Mouse (Mus musculus): ENCODE results near the gene Cpa5. TPM values are rescaled to one million over a fixed set of nuclear protein-coding genes. Genes with fewer than 3 reads are reported as not detected.

The Cpa5 gene
- polyA plus RNA-seq, 1 experiment from 2014 or later, result not detected

DNA sequence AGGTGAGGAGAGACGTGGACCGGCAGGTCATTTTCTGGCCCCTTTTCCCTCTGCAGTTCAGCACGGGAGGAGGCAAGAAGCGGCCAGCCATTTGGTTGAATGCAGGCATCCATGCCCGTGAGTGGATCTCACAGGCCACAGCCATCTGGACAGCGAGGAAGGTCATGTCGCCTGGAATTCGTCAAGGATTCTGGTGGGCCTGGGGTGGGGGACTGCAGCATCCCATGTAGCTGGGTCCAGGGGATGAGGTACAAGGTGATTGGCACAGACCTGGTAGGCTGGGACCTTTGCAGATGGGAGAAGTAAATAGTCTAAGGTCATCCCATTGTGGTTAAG lies 30.0 kb upstream of the Cpa5 start:
- WGBS, result 38% methylated on average over 8 of the region's 8 CpGs
- ATAC-seq (ENCODE audit: low FRiP score), result 0 out of 2 replicates have a peak, but pooled peaks have one; percentile 21
- H3K27me3 ChIP-seq, result no peaks in the 10 kb centered on the region
- H3K4me2 ChIP-seq, result 0 out of 2 replicates have a peak overlapping the region, but pooled peaks have one; percentile 7
- no peaks in the 10 kb centered on the region for H3K36me3 ChIP-seq
- peaks cover 27% of the 10 kb centered on the region for H3K4me1 ChIP-seq (replicated peaks)
- peak overlapping the region; percentile 71 for H3K27ac ChIP-seq
- H3K4me3 ChIP-seq, result no peak overlapping the region
- no peak overlapping the region for H3K9ac ChIP-seq
- no peaks in the 10 kb centered on the region for H3K9me3 ChIP-seq

- peak; percentile 55; the same call in 1 of the 2 replicates for ATAC-seq (ENCODE audit: low FRiP score)
Measured at GRCm38 (mm10) chr6:30586886-30587442, 23.8 kb upstream of the Cpa5 start.

GRCm38 (mm10) chr6:30589819-30590218 lies 21.0 kb upstream of the Cpa5 start:
- Histone ChIP-seq H3K4me1 (replicated peaks) (peaks cover 27% of the 10 kb centered on the region), H3K36me3 (no peaks in the 10 kb centered on the region), H3K9me3 (no peaks in the 10 kb centered on the region), H3K27me3 (no peaks in the 10 kb centered on the region), H3K27ac (no peak overlapping the region), H3K4me3 (no peak overlapping the region), H3K9ac (no peak overlapping the region), H3K4me2 (no peak overlapping the region)
- no peak for ATAC-seq (ENCODE audit: low FRiP score)
- WGBS, result 65% methylated on average over 2 of the region's 2 CpGs

More at GRCm38 (mm10) chr6:30586886-30587442, 23.8 kb upstream of the Cpa5 start:
- H3K4me3 ChIP-seq, result no peak overlapping the region
- H3K36me3 ChIP-seq, result no peaks in the 10 kb centered on the region
- H3K4me1 ChIP-seq (replicated peaks), result peaks cover 18% of the 10 kb centered on the region; the same call in 1 of the 2 replicates
- H3K9me3 ChIP-seq, result no peaks in the 10 kb centered on the region
- WGBS, result 69% methylated on average over 7 of the region's 7 CpGs
- no peak overlapping the region for H3K9ac ChIP-seq
- H3K4me2 ChIP-seq, result no peak overlapping the region
- no peaks in the 10 kb centered on the region for H3K27me3 ChIP-seq
- H3K27ac ChIP-seq, result peak overlapping the region; percentile 25; the same call in 1 of the 2 replicates

- Histone ChIP-seq H3K9me3 (no peaks in the 10 kb centered on the region), H3K27me3 (no peaks in the 10 kb centered on the region)
- WGBS, result 73% methylated on average over 5 of the region's 5 CpGs
Measured at GRCm38 (mm10) chr6:30591851-30592404, 18.9 kb upstream of the Cpa5 start.

DNA sequence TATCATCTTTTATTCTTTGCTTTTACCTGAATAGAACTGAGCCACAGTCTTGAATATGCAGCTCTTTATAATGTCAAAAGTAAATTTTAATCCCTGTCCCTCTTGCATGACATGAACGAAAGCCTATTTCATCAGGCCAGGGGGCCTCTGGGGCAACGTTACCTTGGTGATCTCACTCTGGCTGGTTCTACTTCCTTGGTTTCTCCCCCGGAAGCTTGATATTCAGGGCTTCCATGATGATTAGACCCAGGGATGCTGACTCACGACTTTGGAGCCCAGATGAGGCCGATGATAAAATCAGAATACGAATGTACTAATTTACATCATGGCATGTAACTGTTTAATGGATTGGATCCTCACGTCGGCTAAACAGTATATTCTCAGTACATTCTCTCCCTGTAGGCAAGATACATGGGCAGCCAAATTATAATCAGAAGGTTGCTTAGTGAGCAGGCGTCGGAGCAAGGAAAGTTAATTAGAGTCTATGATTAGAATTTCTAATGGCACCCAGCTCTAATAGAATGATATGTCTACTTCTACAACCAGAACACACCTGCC lies 18.3 kb upstream of the Cpa5 start:
- peak; percentile 43; the same call in 1 of the 2 replicates for ATAC-seq (ENCODE audit: low FRiP score)
- H3K9ac ChIP-seq, result no peak overlapping the region
- no peaks in the 10 kb centered on the region for H3K27me3 ChIP-seq
- H3K4me3 ChIP-seq, result no peak overlapping the region
- no peaks in the 10 kb centered on the region for H3K36me3 ChIP-seq
- peaks cover 32% of the 10 kb centered on the region for H3K4me1 ChIP-seq (replicated peaks)
- no peaks in the 10 kb centered on the region for H3K9me3 ChIP-seq
- 36% methylated on average over 10 of the region's 10 CpGs for WGBS
- no peak overlapping the region for H3K4me2 ChIP-seq
- H3K27ac ChIP-seq, result peak overlapping the region; percentile 72

More at GRCm38 (mm10) chr6:30591851-30592404, 18.9 kb upstream of the Cpa5 start:
- Histone ChIP-seq H3K4me1 (replicated peaks) (peaks cover 36% of the 10 kb centered on the region), H3K4me3 (no peak overlapping the region), H3K4me2 (no peak overlapping the region), H3K36me3 (no peaks in the 10 kb centered on the region), H3K27ac (peak overlapping the region; percentile 72), H3K9ac (no peak overlapping the region)
- no peak for ATAC-seq (ENCODE audit: low FRiP score)

GRCm38 (mm10) chr6:30594364-30594763 lies 16.4 kb upstream of the Cpa5 start:
- Histone ChIP-seq H3K4me2 (no peak overlapping the region), H3K36me3 (no peaks in the 10 kb centered on the region), H3K9ac (no peak overlapping the region), H3K9me3 (no peaks in the 10 kb centered on the region), H3K4me1 (replicated peaks) (peaks cover 30% of the 10 kb centered on the region), H3K27me3 (no peaks in the 10 kb centered on the region), H3K4me3 (no peak overlapping the region), H3K27ac (0 out of 2 replicates have a peak overlapping the region, but pooled peaks have one; percentile 3)
- WGBS, result 73% methylated on average over 7 of the region's 7 CpGs
- ATAC-seq (ENCODE audit: low FRiP score), result no peak

DNA sequence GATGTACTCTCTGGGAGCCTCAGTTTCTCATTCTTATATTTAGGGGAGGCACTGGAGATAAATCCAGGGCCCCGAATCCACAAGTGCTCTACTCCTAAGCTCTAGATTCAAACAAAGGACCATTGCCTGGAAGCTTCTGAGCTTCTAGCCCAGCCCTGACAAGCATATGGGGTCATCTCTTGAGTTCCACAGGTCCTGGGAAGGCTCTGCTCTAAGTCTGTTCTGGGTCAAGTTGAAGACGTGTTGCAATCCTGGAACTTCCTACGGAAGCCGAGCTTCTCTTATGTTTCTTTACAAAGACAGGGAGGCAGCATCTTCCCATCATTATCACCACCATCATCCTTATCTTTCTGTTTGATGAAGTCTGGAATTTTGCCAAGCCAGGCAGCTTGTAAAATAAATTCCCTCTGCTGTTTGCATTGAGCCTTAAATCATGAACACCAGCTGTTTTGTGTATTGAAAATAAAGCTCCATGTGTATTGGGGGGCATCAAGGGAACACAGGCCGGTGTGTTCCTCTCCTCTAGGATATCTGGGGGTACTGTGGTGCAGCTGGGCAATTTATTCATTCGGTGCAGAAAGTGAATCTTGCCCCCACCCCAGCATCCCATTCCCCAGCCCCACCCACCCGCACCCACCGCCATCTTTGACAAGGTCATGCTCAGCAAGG lies 14.4 kb upstream of the Cpa5 start:
- Histone ChIP-seq H3K9ac (no peak overlapping the region), H3K27ac (peak overlapping the region; percentile 35), H3K27me3 (no peaks in the 10 kb centered on the region), H3K4me3 (no peak overlapping the region), H3K4me1 (replicated peaks) (peaks cover 30% of the 10 kb centered on the region), H3K4me2 (no peak overlapping the region), H3K36me3 (no peaks in the 10 kb centered on the region), H3K9me3 (no peaks in the 10 kb centered on the region)
- ATAC-seq (ENCODE audit: low FRiP score), result no peak
- WGBS, result 85% methylated on average over 8 of the region's 8 CpGs

GRCm38 (mm10) chr6:30600033-30600432 lies 10.8 kb upstream of the Cpa5 start:
- Histone ChIP-seq H3K4me1 (replicated peaks) (peaks cover 14% of the 10 kb centered on the region; the same call in 1 of the 2 replicates), H3K36me3 (no peaks in the 10 kb centered on the region), H3K27me3 (no peaks in the 10 kb centered on the region), H3K27ac (no peak overlapping the region), H3K4me2 (no peak overlapping the region), H3K4me3 (no peak overlapping the region), H3K9me3 (no peaks in the 10 kb centered on the region), H3K9ac (no peak overlapping the region)
- WGBS, result 43% methylated on average over 3 of the region's 3 CpGs
- ATAC-seq (ENCODE audit: low FRiP score), result no peak

GRCm38 (mm10) chr6:30600995-30601394 lies 9.8 kb upstream of the Cpa5 start:
- Histone ChIP-seq H3K27me3 (no peaks in the 10 kb centered on the region), H3K9me3 (no peaks in the 10 kb centered on the region), H3K4me2 (no peak overlapping the region), H3K9ac (no peak overlapping the region), H3K27ac (no peak overlapping the region), H3K4me1 (replicated peaks) (peaks cover 10% of the 10 kb centered on the region; the same call in 1 of the 2 replicates), H3K36me3 (no peaks in the 10 kb centered on the region), H3K4me3 (no peak overlapping the region)
- ATAC-seq (ENCODE audit: low FRiP score), result no peak
- 50% methylated on average over 1 of the region's 1 CpGs for WGBS

DNA sequence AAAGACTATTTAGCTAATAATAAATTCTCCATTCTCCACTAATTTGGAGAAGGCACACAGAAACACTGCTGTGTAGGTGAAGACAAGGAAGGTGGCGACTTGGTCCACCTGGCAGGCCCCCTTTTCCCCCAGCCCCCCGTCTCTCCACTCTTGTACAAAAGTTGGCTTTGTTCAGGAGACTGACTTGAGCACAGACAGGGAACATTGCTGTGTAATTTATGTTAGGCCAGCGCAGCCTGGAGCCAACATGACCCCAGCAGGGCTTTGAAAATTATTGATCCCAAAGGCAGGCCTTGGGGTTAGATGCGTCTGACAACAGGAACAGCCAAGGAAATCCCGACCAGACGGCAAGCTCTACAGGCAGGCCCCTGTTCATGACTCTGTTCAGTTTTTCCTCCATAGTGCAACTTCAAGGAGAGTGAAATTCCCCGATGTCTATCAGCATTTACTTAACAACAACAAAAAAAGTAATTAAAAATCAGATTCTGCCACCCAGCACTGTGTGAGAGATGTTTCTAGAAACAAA lies 6.4 kb upstream of the Cpa5 start:
- H3K4me2 ChIP-seq, result no peak overlapping the region
- no peak overlapping the region for H3K27ac ChIP-seq
- no peaks in the 10 kb centered on the region for H3K27me3 ChIP-seq
- no peaks in the 10 kb centered on the region for H3K4me1 ChIP-seq (replicated peaks)
- H3K36me3 ChIP-seq, result no peaks in the 10 kb centered on the region
- WGBS, result 73% methylated on average over 7 of the region's 7 CpGs
- H3K4me3 ChIP-seq, result no peak overlapping the region
- H3K9ac ChIP-seq, result no peak overlapping the region
- no peak for ATAC-seq (ENCODE audit: low FRiP score)
- H3K9me3 ChIP-seq, result no peaks in the 10 kb centered on the region

- ATAC-seq (ENCODE audit: low FRiP score), result no peak
- H3K27ac ChIP-seq, result no peak overlapping the region
- no peaks in the 10 kb centered on the region for H3K4me1 ChIP-seq (replicated peaks)
- 93% methylated on average over 4 of the region's 4 CpGs for WGBS
- H3K4me3 ChIP-seq, result no peak overlapping the region
- H3K9ac ChIP-seq, result no peak overlapping the region
- H3K4me2 ChIP-seq, result no peak overlapping the region
- H3K36me3 ChIP-seq, result no peaks in the 10 kb centered on the region
- no peaks in the 10 kb centered on the region for H3K9me3 ChIP-seq
- no peaks in the 10 kb centered on the region for H3K27me3 ChIP-seq
Measured at GRCm38 (mm10) chr6:30605111-30605510, 5.7 kb upstream of the Cpa5 start.

DNA sequence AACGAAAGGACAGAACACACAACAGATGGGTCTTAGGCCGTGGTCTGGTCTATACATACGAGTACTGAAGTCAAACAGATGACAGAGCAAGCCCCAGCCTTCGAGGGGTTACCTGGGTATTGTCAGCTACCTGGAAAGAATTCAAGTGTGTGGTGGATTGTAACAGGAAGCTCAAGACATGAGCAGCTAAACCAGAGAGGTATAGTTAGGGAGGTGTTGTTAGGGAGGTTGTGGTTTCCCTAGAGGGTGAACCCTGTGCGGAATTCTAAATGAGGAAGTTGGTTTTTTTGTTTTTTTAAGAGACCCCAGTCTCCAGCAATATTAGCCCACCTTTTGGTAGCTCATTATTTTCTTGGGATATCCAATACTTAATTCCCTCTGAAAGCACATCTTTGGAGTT lies 5.1 kb upstream of the Cpa5 start:
- no peak overlapping the region for H3K4me3 ChIP-seq
- H3K9me3 ChIP-seq, result no peaks in the 10 kb centered on the region
- ATAC-seq (ENCODE audit: low FRiP score), result no peak
- H3K4me1 ChIP-seq (replicated peaks), result no peaks in the 10 kb centered on the region
- no peak overlapping the region for H3K9ac ChIP-seq
- WGBS, result 84% methylated on average over 5 of the region's 5 CpGs
- no peaks in the 10 kb centered on the region for H3K36me3 ChIP-seq
- H3K27me3 ChIP-seq, result no peaks in the 10 kb centered on the region
- H3K27ac ChIP-seq, result no peak overlapping the region
- H3K4me2 ChIP-seq, result no peak overlapping the region
